Mouse (Mus musculus): Measurements from ENCODE around the gene Gadd45a.

DNA sequence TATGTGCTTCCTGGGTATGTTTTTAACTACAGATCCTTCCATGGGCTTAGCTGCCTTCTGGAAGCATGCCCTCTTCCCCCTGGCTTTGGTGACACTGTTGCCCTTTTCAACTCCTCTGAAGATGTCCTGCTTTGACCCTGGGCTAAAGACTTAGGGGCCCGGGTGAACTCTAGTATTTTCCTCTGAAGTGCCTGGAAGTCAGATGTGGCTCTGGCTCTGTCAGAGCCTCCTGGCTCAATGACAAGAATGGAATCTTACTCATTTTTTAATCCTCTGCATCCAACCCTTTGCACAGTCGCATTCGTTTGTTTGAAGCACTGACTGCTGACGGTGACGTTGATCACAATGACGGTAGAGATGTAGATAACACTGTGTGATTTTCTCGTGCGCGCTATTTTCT is 45.0 kb downstream of the Gadd45a start:
- TF ChIP-seq EP300 (IDR thresholded peaks at IDR 0.05; ENCODE audit: low read depth) (no peak), CTCF (IDR thresholded peaks at IDR 0.05; ENCODE audit: low read depth) (no peak)
